Mouse (Mus musculus): Measurements from ENCODE around the gene Trpt1.

DNA sequence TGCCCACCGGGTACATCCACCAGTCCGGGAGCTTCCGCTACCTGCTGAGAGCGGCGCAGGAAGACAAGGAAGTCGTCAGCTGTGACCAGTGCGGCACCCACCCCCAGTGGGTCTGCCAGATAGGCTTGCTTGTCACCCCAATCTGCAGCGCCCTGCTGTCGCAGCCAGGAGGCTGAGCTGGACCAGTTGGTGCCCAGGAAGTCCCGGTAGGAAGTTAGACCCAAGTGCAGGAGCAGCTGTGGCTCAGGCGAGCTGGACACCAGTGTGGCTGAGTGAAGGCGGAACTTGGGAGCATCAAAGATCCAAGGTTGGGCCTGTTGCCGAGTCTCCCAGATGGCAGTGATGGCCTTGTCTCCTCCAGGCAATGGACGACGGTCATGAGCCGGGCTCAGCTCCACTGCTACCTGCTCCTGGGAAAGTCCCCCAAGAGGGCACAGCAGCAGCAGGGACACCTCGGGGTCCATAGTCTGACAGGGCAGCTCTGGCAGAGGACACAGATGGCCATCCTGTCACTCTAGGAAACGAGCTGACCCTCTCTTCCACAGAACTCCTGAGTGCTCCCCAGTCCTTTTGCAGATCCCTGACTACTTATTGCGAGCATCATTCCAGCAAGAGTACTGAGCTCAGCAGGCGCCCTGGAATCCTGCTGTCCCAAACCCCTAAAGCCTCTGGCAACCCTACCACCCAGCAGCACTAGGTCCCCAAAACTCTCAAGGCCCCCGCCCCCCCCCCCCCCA, 508 bp upstream of the Trpt1 start:
- TF ChIP-seq CTCF (conservative IDR thresholded peaks at IDR 0.05; ENCODE audit: low read length) (no peak), POU5F1 (IDR thresholded peaks at IDR 0.05; ENCODE audit: borderline replicate concordance, low read length) (no peak), NANOG (IDR thresholded peaks at IDR 0.05; ENCODE audit: borderline replicate concordance, low read length) (no peak)

All from E14TG2a.4 (cell line).